Mouse (Mus musculus) hindbrain, postnatal 0 days (tissue): ENCODE measurements around the gene Mdga1. TPM values are rescaled to one million over a fixed set of nuclear protein-coding genes. Genes with fewer than 3 reads are reported as not detected.
A peak's percentile ranks its signal among the peaks of the same experiment; 100 is the strongest.

Experiments used
- ATAC-seq: fragments of 200-750 bp; cut with Nextera tagmentation; 2 replicates; pipeline ENCODE4 v1.8.0; 2017; ENCODE audit warnings: mild to moderate bottlenecking, moderate TSS enrichment, moderate library complexity
- DNase-seq: peaks from one replicate; pipeline ENCODE4 v3.0.0-alpha.2; 2015; ENCODE audit warnings: low spot score
- H3K27ac ChIP-seq: fragments of 300-500 bp; sonication (generic); 2 replicates; pipeline ENCODE4 v1.5.1; 2014; ENCODE audit warnings: mild to moderate bottlenecking
- H3K27me3 ChIP-seq: fragments of 300-500 bp; sonication (generic); 2 replicates; pipeline ENCODE4 v1.6.1; 2014; ENCODE audit warnings: low read length, mixed read lengths; ENCODE audit not compliant: insufficient read depth
- H3K36me3 ChIP-seq: fragments of 300-500 bp; sonication (generic); 2 replicates; pipeline ENCODE4 v1.6.1; 2014; ENCODE audit warnings: low read length, mixed read lengths; ENCODE audit not compliant: insufficient read depth
- H3K4me1 ChIP-seq: fragments of 300-500 bp; sonication (generic); 2 replicates; pipeline ENCODE4 v1.6.1; 2014; ENCODE audit warnings: antibody characterized with exemption, low read length, mixed read lengths; ENCODE audit not compliant: insufficient read depth
- H3K4me2 ChIP-seq: fragments of 300-500 bp; sonication (generic); 2 replicates; pipeline ENCODE4 v1.6.1; 2014; ENCODE audit warnings: low read depth, mild to moderate bottlenecking, low read length, moderate library complexity, mixed read lengths
- H3K4me3 ChIP-seq: fragments of 300-500 bp; sonication (generic); 2 replicates; pipeline ENCODE4 v1.5.1; 2014; ENCODE audit warnings: low read length
- H3K9ac ChIP-seq: fragments of 300-500 bp; sonication (generic); replicated peaks from 2 replicates; pipeline ENCODE4 v1.6.1; 2014; ENCODE audit warnings: mild to moderate bottlenecking, low read length, moderate library complexity, mixed read lengths
- H3K9me3 ChIP-seq: fragments of 300-500 bp; sonication (generic); 2 replicates; pipeline ENCODE4 v1.6.1; 2016; ENCODE audit warnings: low read length, mixed read lengths
- CTCF ChIP-seq: IDR thresholded peaks from 2 replicates; pipeline ENCODE4 v1.5.1; 2016; ENCODE audit warnings: antibody characterized with exemption, control low read depth, low read depth
- WGBS: fragments of 180-500 bp; shearing (Covaris S2); extraction: QIAGEN DNeasy Blood & Tissue Kit; methylation state at CpG from one replicate; pipeline ENCODE4 v1.1.7; 2014; 5-methylcytosine and 5-hydroxymethylcytosine counted together
- polyA plus RNA-seq: library from polyadenylated mRNA; unstranded; fragments of >200 nt; fragmentation: Nextera tagmentation; extraction: Ambion mirVana; gene quantifications from 2 replicates; pipeline ENCODE4 v1.2.1, GENCODE M21; 2015
- total RNA-seq: library from RNA; depleted of rRNA; stranded (reverse); fragments of >200 nt; gene quantifications from 2 replicates; pipeline ENCODE4 v1.2.3, GENCODE M21; 2014

Mdga1 gene
- total and polyA plus RNA-seq, 2 experiments from 2014 or later: 16.7 to 104 TPM

GRCm38 (mm10) chr17:29882885-29883284, 87.0 kb downstream of the Mdga1 start:
- no peaks in the 10 kb centered on the region for H3K9me3 ChIP-seq
- 0 out of 2 replicates have a peak overlapping the region, but pooled peaks have one; percentile 28 for H3K9ac ChIP-seq
- peaks cover 19% of the 10 kb centered on the region; the same call in 1 of the 2 replicates for H3K4me1 ChIP-seq
- peak; percentile 83 for DNase-seq
- no peaks in the 10 kb centered on the region for H3K36me3 ChIP-seq
- H3K4me3 ChIP-seq: peak overlapping the region; percentile 62
- 0% methylated on average over 5 of the region's 5 CpGs for WGBS
- TF ChIP-seq CTCF: peak; percentile 96
- H3K27ac ChIP-seq: 0 out of 2 replicates have a peak overlapping the region, but pooled peaks have one; percentile 13
- no peaks in the 10 kb centered on the region for H3K27me3 ChIP-seq
- peak overlapping the region; percentile 93 for H3K4me2 ChIP-seq
- 0 out of 2 replicates have a peak, but pooled peaks have one; percentile 22 for ATAC-seq

GRCm38 (mm10) chr17:29880251-29880650, 89.6 kb downstream of the Mdga1 start:
- Histone ChIP-seq H3K27me3 (no peaks in the 10 kb centered on the region), H3K4me3 (no peak overlapping the region), H3K4me2 (peak overlapping the region; percentile 21; the same call in 1 of the 2 replicates), H3K36me3 (no peaks in the 10 kb centered on the region), H3K27ac (peak overlapping the region; percentile 32; the same call in 1 of the 2 replicates), H3K9ac (no peak overlapping the region), H3K4me1 (peaks cover 9% of the 10 kb centered on the region; the same call in 1 of the 2 replicates), H3K9me3 (no peaks in the 10 kb centered on the region)
- TF ChIP-seq CTCF: no peak
- DNase-seq (peak; percentile 43), ATAC-seq (peak; percentile 14; the same call in 1 of the 2 replicates)
- 27% methylated on average over 10 of the region's 10 CpGs for WGBS

GRCm38 (mm10) chr17:29878990-29879389, 90.9 kb downstream of the Mdga1 start:
- Histone ChIP-seq H3K27me3 (no peaks in the 10 kb centered on the region), H3K4me1 (peaks cover 18% of the 10 kb centered on the region), H3K9me3 (no peaks in the 10 kb centered on the region), H3K4me3 (no peak overlapping the region), H3K4me2 (peak overlapping the region; percentile 3; the same call in 1 of the 2 replicates), H3K9ac (no peak overlapping the region), H3K36me3 (no peaks in the 10 kb centered on the region), H3K27ac (peak overlapping the region; percentile 32; the same call in 1 of the 2 replicates)
- DNase-seq (no peak), ATAC-seq (no peak)
- no peak for TF ChIP-seq CTCF
- 61% methylated on average over 10 of the region's 10 CpGs for WGBS

GRCm38 (mm10) chr17:29874082-29874679, 95.7 kb downstream of the Mdga1 start:
- ATAC-seq: peak; percentile 1; the same call in 1 of the 2 replicates
- H3K9ac ChIP-seq: peak overlapping the region; percentile 33
- no peak for TF ChIP-seq CTCF

GRCm38 (mm10) chr17:29873580-29874015, 96.3 kb downstream of the Mdga1 start:
- Histone ChIP-seq H3K4me2 (peak overlapping the region; percentile 29; the same call in 1 of the 2 replicates), H3K9ac (peak overlapping the region; percentile 33)

More at GRCm38 (mm10) chr17:29874082-29874679, 95.7 kb downstream of the Mdga1 start:
- no peak for DNase-seq
- H3K36me3 ChIP-seq: no peaks in the 10 kb centered on the region
- no peaks in the 10 kb centered on the region for H3K9me3 ChIP-seq
- WGBS: 11% methylated on average over 17 of the region's 27 CpGs
- peak overlapping the region; percentile 29 for H3K4me2 ChIP-seq
- H3K27me3 ChIP-seq: no peaks in the 10 kb centered on the region
- peak overlapping the region; percentile 88 for H3K27ac ChIP-seq
- H3K4me3 ChIP-seq: no peak overlapping the region
- peaks cover 21% of the 10 kb centered on the region for H3K4me1 ChIP-seq

GRCm38 (mm10) chr17:29870316-29870715, 99.6 kb downstream of the Mdga1 start:
- no peak for TF ChIP-seq CTCF
- H3K9ac ChIP-seq: no peak overlapping the region
- H3K9me3 ChIP-seq: no peaks in the 10 kb centered on the region
- H3K27me3 ChIP-seq: no peaks in the 10 kb centered on the region
- 82% methylated on average over 12 of the region's 12 CpGs for WGBS
- no peak overlapping the region for H3K4me2 ChIP-seq
- H3K27ac ChIP-seq: no peak overlapping the region
- DNase-seq: no peak
- H3K36me3 ChIP-seq: no peaks in the 10 kb centered on the region
- H3K4me3 ChIP-seq: no peak overlapping the region
- peaks cover 21% of the 10 kb centered on the region for H3K4me1 ChIP-seq
- ATAC-seq: no peak

More at GRCm38 (mm10) chr17:29873580-29874015, 96.3 kb downstream of the Mdga1 start:
- Histone ChIP-seq H3K4me1 (peaks cover 21% of the 10 kb centered on the region), H3K27ac (peak overlapping the region; percentile 88), H3K36me3 (no peaks in the 10 kb centered on the region), H3K27me3 (no peaks in the 10 kb centered on the region), H3K4me3 (no peak overlapping the region), H3K9me3 (no peaks in the 10 kb centered on the region)
- TF ChIP-seq CTCF: no peak
- ATAC-seq (peak; percentile 96), DNase-seq (peak; percentile 93)
- WGBS: 32% methylated on average over 7 of the region's 7 CpGs

GRCm38 (mm10) chr17:29865914-29866313, 104.0 kb downstream of the Mdga1 start:
- Histone ChIP-seq H3K4me3 (no peak overlapping the region), H3K9ac (no peak overlapping the region), H3K4me2 (no peak overlapping the region), H3K4me1 (no peaks in the 10 kb centered on the region), H3K27ac (no peak overlapping the region), H3K27me3 (no peaks in the 10 kb centered on the region), H3K9me3 (no peaks in the 10 kb centered on the region), H3K36me3 (no peaks in the 10 kb centered on the region)
- no peak for TF ChIP-seq CTCF
- 54% methylated on average over 6 of the region's 6 CpGs for WGBS
- DNase-seq: no peak
- no peak for ATAC-seq
